Mouse (Mus musculus) forebrain, embryonic 15.5 days (tissue): ENCODE results near the gene 4933434E20Rik. TPM values are rescaled to one million over a fixed set of nuclear protein-coding genes. Genes with fewer than 3 reads are reported as not detected.

Source experiments
- ATAC-seq: fragments of 200-750 bp; cut with Nextera tagmentation; replicated peaks from 2 replicates; pipeline ENCODE4 v1.8.0; 2017; ENCODE audit warnings: mild to moderate bottlenecking, moderate TSS enrichment, moderate library complexity
- H3K27ac ChIP-seq: fragments of 300-500 bp; sonication (generic); replicated peaks from 2 replicates; pipeline ENCODE4 v1.5.1; 2015; ENCODE audit warnings: mild to moderate bottlenecking, inconsistent platforms
- H3K27me3 ChIP-seq: fragments of 300-500 bp; sonication (generic); 2 replicates; pipeline ENCODE4 v1.6.1; 2015; ENCODE audit warnings: inconsistent platforms
- H3K36me3 ChIP-seq: fragments of 300-500 bp; sonication (generic); 2 replicates; pipeline ENCODE4 v1.6.1; 2015; ENCODE audit warnings: mild to moderate bottlenecking, inconsistent platforms
- H3K4me1 ChIP-seq: fragments of 300-500 bp; sonication (generic); 2 replicates; pipeline ENCODE4 v1.6.1; 2015; ENCODE audit warnings: inconsistent platforms
- H3K4me2 ChIP-seq: fragments of 300-500 bp; sonication (generic); replicated peaks from 2 replicates; pipeline ENCODE4 v1.6.1; 2015; ENCODE audit warnings: mild to moderate bottlenecking, inconsistent platforms
- H3K4me3 ChIP-seq: fragments of 300-500 bp; sonication (generic); 2 replicates; pipeline ENCODE4 v1.5.1; 2015; ENCODE audit warnings: mild to moderate bottlenecking, inconsistent platforms
- H3K9ac ChIP-seq: fragments of 300-500 bp; sonication (generic); replicated peaks from 2 replicates; pipeline ENCODE4 v1.6.1; 2015; ENCODE audit warnings: mild to moderate bottlenecking, inconsistent platforms
- H3K9me3 ChIP-seq: fragments of 300-500 bp; sonication (generic); 2 replicates; pipeline ENCODE4 v1.6.1; 2016; ENCODE audit warnings: inconsistent platforms
- WGBS: fragments of 180-500 bp; shearing (Covaris S2); methylation state at CpG from one replicate; pipeline ENCODE4 v1.1.7; 2015; ENCODE audit warnings: mixed read lengths; 5-methylcytosine and 5-hydroxymethylcytosine counted together
- polyA plus RNA-seq: library from polyadenylated mRNA; unstranded; fragments of >200 nt; fragmentation: Nextera tagmentation; extraction: Ambion mirVana; gene quantifications from 2 replicates; pipeline ENCODE4 v1.2.1, GENCODE M21; 2015

4933434E20Rik gene
- polyA plus RNA-seq, 1 experiment from 2014 or later: 215 TPM

- ATAC-seq: no peak
- peaks cover 21% of the 10 kb centered on the region for H3K36me3 ChIP-seq
- no peaks in the 10 kb centered on the region for H3K27me3 ChIP-seq
- no peak overlapping the region for H3K9ac ChIP-seq
- peak overlapping the region; percentile 30; the same call in 1 of the 2 replicates for H3K4me2 ChIP-seq
- H3K9me3 ChIP-seq: no peaks in the 10 kb centered on the region
- peaks cover 52% of the 10 kb centered on the region for H3K4me1 ChIP-seq
- WGBS: 52% methylated on average over 3 of the region's 3 CpGs
- no peak overlapping the region for H3K4me3 ChIP-seq
- H3K27ac ChIP-seq: peak overlapping the region; percentile 65
Observed at GRCm38 (mm10) chr3:90083698-90084324, 32.4 kb downstream of the 4933434E20Rik start.

- H3K27ac ChIP-seq: peak overlapping the region; percentile 65; the same call in 1 of the 2 replicates
- H3K9ac ChIP-seq: no peak overlapping the region
- 80% methylated on average over 4 of the region's 4 CpGs for WGBS
- H3K27me3 ChIP-seq: no peaks in the 10 kb centered on the region
- H3K4me3 ChIP-seq: no peak overlapping the region
- no peaks in the 10 kb centered on the region for H3K9me3 ChIP-seq
- no peak for ATAC-seq
- H3K4me2 ChIP-seq: no peak overlapping the region
- H3K36me3 ChIP-seq: peaks cover 30% of the 10 kb centered on the region
- peaks cover 49% of the 10 kb centered on the region for H3K4me1 ChIP-seq
Observed at GRCm38 (mm10) chr3:90084790-90085189, 33.4 kb downstream of the 4933434E20Rik start.

GRCm38 (mm10) chr3:90085281-90085680 lies 33.8 kb downstream of the 4933434E20Rik start:
- Histone ChIP-seq H3K4me3 (no peak overlapping the region), H3K4me2 (no peak overlapping the region), H3K9ac (no peak overlapping the region), H3K4me1 (peaks cover 49% of the 10 kb centered on the region), H3K9me3 (no peaks in the 10 kb centered on the region), H3K27me3 (no peaks in the 10 kb centered on the region), H3K27ac (no peak overlapping the region; the same call in 1 of the 2 replicates), H3K36me3 (peaks cover 35% of the 10 kb centered on the region)
- no peak for ATAC-seq
- WGBS: 85% methylated on average over 6 of the region's 6 CpGs

- Histone ChIP-seq H3K27me3 (no peaks in the 10 kb centered on the region), H3K27ac (no peak overlapping the region), H3K36me3 (peaks cover 43% of the 10 kb centered on the region), H3K4me2 (no peak overlapping the region), H3K4me3 (no peak overlapping the region), H3K9me3 (no peaks in the 10 kb centered on the region), H3K9ac (no peak overlapping the region), H3K4me1 (peaks cover 42% of the 10 kb centered on the region)
- 87% methylated on average over 5 of the region's 5 CpGs for WGBS
- no peak for ATAC-seq
Observed at GRCm38 (mm10) chr3:90086068-90086467, 34.6 kb downstream of the 4933434E20Rik start.

- WGBS: 98% methylated on average over 2 of the region's 2 CpGs
- Histone ChIP-seq H3K4me3 (no peak overlapping the region), H3K36me3 (peaks cover 64% of the 10 kb centered on the region), H3K4me2 (no peak overlapping the region), H3K4me1 (peaks cover 16% of the 10 kb centered on the region), H3K9ac (no peak overlapping the region), H3K27ac (no peak overlapping the region), H3K27me3 (no peaks in the 10 kb centered on the region), H3K9me3 (no peaks in the 10 kb centered on the region)
- ATAC-seq: no peak
Observed at GRCm38 (mm10) chr3:90088617-90089016, 37.2 kb downstream of the 4933434E20Rik start.

GRCm38 (mm10) chr3:90090892-90091291 lies 39.5 kb downstream of the 4933434E20Rik start:
- Histone ChIP-seq H3K27ac (no peak overlapping the region), H3K9ac (no peak overlapping the region), H3K4me2 (no peak overlapping the region), H3K4me1 (no peaks in the 10 kb centered on the region), H3K27me3 (no peaks in the 10 kb centered on the region), H3K36me3 (peaks cover 77% of the 10 kb centered on the region), H3K9me3 (no peaks in the 10 kb centered on the region), H3K4me3 (no peak overlapping the region)
- no peak for ATAC-seq
- WGBS: 91% methylated on average over 6 of the region's 6 CpGs

- H3K9me3 ChIP-seq: no peaks in the 10 kb centered on the region
- H3K9ac ChIP-seq: no peak overlapping the region
- H3K27ac ChIP-seq: no peak overlapping the region
- H3K36me3 ChIP-seq: peaks cover 71% of the 10 kb centered on the region
- no peak overlapping the region for H3K4me2 ChIP-seq
- no peak overlapping the region for H3K4me3 ChIP-seq
- 94% methylated on average over 3 of the region's 3 CpGs for WGBS
- no peaks in the 10 kb centered on the region for H3K4me1 ChIP-seq
- H3K27me3 ChIP-seq: no peaks in the 10 kb centered on the region
- no peak for ATAC-seq
Observed at GRCm38 (mm10) chr3:90094453-90094852, 43.0 kb downstream of the 4933434E20Rik start.

- no peaks in the 10 kb centered on the region for H3K4me1 ChIP-seq
- H3K9ac ChIP-seq: no peak overlapping the region
- H3K4me2 ChIP-seq: no peak overlapping the region
- H3K9me3 ChIP-seq: no peaks in the 10 kb centered on the region
- no peak overlapping the region for H3K27ac ChIP-seq
- 85% methylated on average over 5 of the region's 5 CpGs for WGBS
- no peaks in the 10 kb centered on the region for H3K27me3 ChIP-seq
- peaks cover 49% of the 10 kb centered on the region for H3K36me3 ChIP-seq
- ATAC-seq: no peak
- H3K4me3 ChIP-seq: no peak overlapping the region
Observed at GRCm38 (mm10) chr3:90097928-90098327, 46.5 kb downstream of the 4933434E20Rik start.

- no peak overlapping the region for H3K9ac ChIP-seq
- H3K4me1 ChIP-seq: no peaks in the 10 kb centered on the region
- H3K36me3 ChIP-seq: peaks cover 32% of the 10 kb centered on the region
- H3K4me2 ChIP-seq: no peak overlapping the region
- ATAC-seq: no peak
- H3K27ac ChIP-seq: no peak overlapping the region
- WGBS: 90% methylated on average over 3 of the region's 3 CpGs
- no peak overlapping the region for H3K4me3 ChIP-seq
- no peaks in the 10 kb centered on the region for H3K9me3 ChIP-seq
- no peaks in the 10 kb centered on the region for H3K27me3 ChIP-seq
Observed at GRCm38 (mm10) chr3:90101010-90101409, 49.6 kb downstream of the 4933434E20Rik start.

- ATAC-seq: no peak
- Histone ChIP-seq H3K36me3 (peaks cover 27% of the 10 kb centered on the region), H3K9me3 (no peaks in the 10 kb centered on the region), H3K4me1 (no peaks in the 10 kb centered on the region), H3K4me3 (no peak overlapping the region), H3K4me2 (no peak overlapping the region), H3K27ac (no peak overlapping the region), H3K27me3 (no peaks in the 10 kb centered on the region), H3K9ac (no peak overlapping the region)
- 97% methylated on average over 2 of the region's 2 CpGs for WGBS
Observed at GRCm38 (mm10) chr3:90101673-90102072, 50.2 kb downstream of the 4933434E20Rik start.

GRCm38 (mm10) chr3:90102239-90102638 lies 50.8 kb downstream of the 4933434E20Rik start:
- H3K27me3 ChIP-seq: no peaks in the 10 kb centered on the region
- no peak for ATAC-seq
- no peaks in the 10 kb centered on the region for H3K4me1 ChIP-seq
- H3K9me3 ChIP-seq: no peaks in the 10 kb centered on the region
- H3K9ac ChIP-seq: no peak overlapping the region
- peaks cover 27% of the 10 kb centered on the region for H3K36me3 ChIP-seq
- no peak overlapping the region for H3K4me2 ChIP-seq
- H3K27ac ChIP-seq: no peak overlapping the region
- no peak overlapping the region for H3K4me3 ChIP-seq
- 82% methylated on average over 2 of the region's 2 CpGs for WGBS

GRCm38 (mm10) chr3:90103176-90103575 lies 51.7 kb downstream of the 4933434E20Rik start:
- Histone ChIP-seq H3K4me3 (no peak overlapping the region), H3K9me3 (no peaks in the 10 kb centered on the region), H3K9ac (no peak overlapping the region), H3K36me3 (peaks cover 24% of the 10 kb centered on the region), H3K27ac (no peak overlapping the region), H3K4me2 (no peak overlapping the region), H3K4me1 (no peaks in the 10 kb centered on the region), H3K27me3 (no peaks in the 10 kb centered on the region)
- WGBS: 93% methylated on average over 2 of the region's 2 CpGs
- ATAC-seq: no peak

- H3K4me1 ChIP-seq: no peaks in the 10 kb centered on the region
- H3K9ac ChIP-seq: no peak within 1 kb of the TSS
- no peaks in the 10 kb centered on the region for H3K9me3 ChIP-seq
- no peaks in the 10 kb centered on the region for H3K27me3 ChIP-seq
- no peak within 1 kb of the TSS for H3K4me3 ChIP-seq
- no peak for ATAC-seq
- WGBS: 83% methylated on average over 13 of the region's 13 CpGs
- H3K36me3 ChIP-seq: peaks cover 16% of the 10 kb centered on the region
- no peak within 1 kb of the TSS for H3K27ac ChIP-seq
- no peak within 1 kb of the TSS for H3K4me2 ChIP-seq
Observed at GRCm38 (mm10) chr3:90103938-90104337, 52.5 kb downstream of the 4933434E20Rik start, which contains the start of gene Nup210l. Gene Nup210l, plus strand, starts transcription at chr3:90104132.
